Mouse (Mus musculus) cortical plate, adult 2 months (tissue): ENCODE measurements around the gene Krt4.

Experiments
- CTCF ChIP-seq: fragments of 200-500 bp; IDR thresholded peaks from 2 replicates; pipeline ENCODE4 v1.5.1; 2011; ENCODE audit warnings: mild to moderate bottlenecking, control low read depth, low read length; ENCODE audit not compliant: insufficient read depth; ENCODE audit errors: extremely low read depth
- POLR2A ChIP-seq: fragments of 200-500 bp; IDR thresholded peaks from 2 replicates; pipeline ENCODE4 v1.6.1; 2011; ENCODE audit warnings: mild to moderate bottlenecking, low read length, control low read depth; ENCODE audit not compliant: insufficient read depth; ENCODE audit errors: extremely low read depth

GRCm38 (mm10) chr15:101895216-101895615 lies 29.3 kb downstream of the Krt4 start:
- no peak for TF ChIP-seq CTCF
- no peak for TF ChIP-seq POLR2A
